Mouse (Mus musculus) limb, embryonic 14.5 days (tissue): Measurements from ENCODE around the gene Nlgn3. TPM values are rescaled to one million over a fixed set of nuclear protein-coding genes. Genes with fewer than 3 reads are reported as not detected.

ENCODE experiments used
- ATAC-seq: fragments of 200-750 bp; cut with Nextera tagmentation; 2 replicates; pipeline ENCODE4 v1.8.0; 2017; ENCODE audit warnings: low read depth, moderate number of reproducible peaks, moderate TSS enrichment; ENCODE audit not compliant: low FRiP score
- DNase-seq: peaks from one replicate; pipeline ENCODE4 v3.0.0-alpha.2; 2015; ENCODE audit warnings: low spot score
- H3K27ac ChIP-seq: fragments of 300-500 bp; sonication (generic); replicated peaks from 2 replicates; pipeline ENCODE4 v1.5.1; 2014; ENCODE audit warnings: low read depth, mild to moderate bottlenecking, low read length, moderate library complexity, mixed read lengths
- H3K27me3 ChIP-seq: fragments of 300-500 bp; sonication (generic); 2 replicates; pipeline ENCODE4 v1.6.1; 2014; ENCODE audit warnings: low read length, mixed read lengths; ENCODE audit not compliant: control insufficient read depth, insufficient read depth
- H3K36me3 ChIP-seq: fragments of 300-500 bp; sonication (generic); 2 replicates; pipeline ENCODE4 v1.6.1; 2014; ENCODE audit warnings: mild to moderate bottlenecking, low read length, moderate library complexity, mixed read lengths; ENCODE audit not compliant: control insufficient read depth, insufficient read depth
- H3K4me1 ChIP-seq: fragments of 300-500 bp; sonication (generic); 2 replicates; pipeline ENCODE4 v1.6.1; 2014; ENCODE audit warnings: antibody characterized with exemption, low read length, mixed read lengths; ENCODE audit not compliant: control insufficient read depth, insufficient read depth
- H3K4me2 ChIP-seq: fragments of 300-500 bp; sonication (generic); replicated peaks from 2 replicates; pipeline ENCODE4 v1.6.1; 2014; ENCODE audit warnings: low read depth, mild to moderate bottlenecking, low read length, moderate library complexity; ENCODE audit not compliant: severe bottlenecking
- H3K4me3 ChIP-seq: fragments of 300-500 bp; sonication (generic); replicated peaks from 2 replicates; pipeline ENCODE4 v1.5.1; 2014; ENCODE audit warnings: low read length
- H3K9ac ChIP-seq: fragments of 300-500 bp; sonication (generic); 2 replicates; pipeline ENCODE4 v1.6.1; 2014; ENCODE audit warnings: mild to moderate bottlenecking, low read depth, low read length, moderate library complexity; ENCODE audit not compliant: severe bottlenecking
- H3K9me3 ChIP-seq: fragments of 300-500 bp; sonication (generic); 2 replicates; pipeline ENCODE4 v1.6.1; 2016; ENCODE audit warnings: low read length; ENCODE audit not compliant: control insufficient read depth
- POLR2A ChIP-seq: fragments of 200-500 bp; IDR thresholded peaks from 2 replicates; pipeline ENCODE4 v1.8.0; 2012; ENCODE audit warnings: inconsistent platforms, mild to moderate bottlenecking, moderate library complexity, borderline replicate concordance; ENCODE audit not compliant: insufficient read depth, insufficient read length; ENCODE audit errors: extremely low read depth
- WGBS: fragments of 180-500 bp; shearing (Covaris S2); extraction: QIAGEN DNeasy Blood & Tissue Kit; methylation state at CpG from one replicate; pipeline ENCODE4 v1.1.7; 2014; 5-methylcytosine and 5-hydroxymethylcytosine counted together
- polyA plus RNA-seq, 2 experiments: library from polyadenylated mRNA; depleted of rRNA in 1 of 2; stranded (reverse) in 1 of 2; unstranded in 1 of 2; fragments of >200 nt; fragmentation: Nextera tagmentation in 1 of 2; extraction: Ambion mirVana in 1 of 2; gene quantifications; 2 replicates each; pipeline versions ENCODE4 v1.2.1 to v1.2.3; 2012 to 2014

The Nlgn3 gene
- polyA plus RNA-seq, 2 experiments, result 10.3 to 18.2 TPM

- DNase-seq (peak; percentile 90), ATAC-seq (peak; percentile 99)
- peak within 1 kb of the TSS; percentile 50 for H3K4me3 ChIP-seq
- no peaks in the 10 kb centered on the region for H3K27me3 ChIP-seq
- H3K27ac ChIP-seq, result peak within 1 kb of the TSS; percentile 72
- peak within 1 kb of the TSS; percentile 51 for H3K4me2 ChIP-seq
- H3K9ac ChIP-seq, result peak within 1 kb of the TSS; percentile 49
- 19% methylated on average over 38 of the region's 54 CpGs for WGBS
- peak; percentile 67; the same call in 1 of the 2 replicates for TF ChIP-seq POLR2A
- peaks cover 25% of the 10 kb centered on the region for H3K36me3 ChIP-seq
- no peaks in the 10 kb centered on the region for H3K9me3 ChIP-seq
- H3K4me1 ChIP-seq, result no peaks in the 10 kb centered on the region
These were observed 24.9 kb upstream of the Nlgn3 start, which contains the start of gene Med12 for GRCm38 (mm10) chrX:101273875-101274738. Gene Med12, plus strand, starts transcription at chrX:101274030.

GRCm38 (mm10) chrX:101282813-101283212 lies 16.2 kb upstream of the Nlgn3 start:
- H3K27ac ChIP-seq, result no peak overlapping the region
- no peak overlapping the region for H3K9ac ChIP-seq
- ATAC-seq (no peak), DNase-seq (no peak)
- no peaks in the 10 kb centered on the region for H3K9me3 ChIP-seq
- no peak for TF ChIP-seq POLR2A
- no peaks in the 10 kb centered on the region for H3K4me1 ChIP-seq
- H3K4me2 ChIP-seq, result no peak overlapping the region
- H3K27me3 ChIP-seq, result no peaks in the 10 kb centered on the region; the same call in 1 of the 2 replicates
- peaks cover 61% of the 10 kb centered on the region for H3K36me3 ChIP-seq
- WGBS, result 89% methylated on average over 6 of the region's 6 CpGs
- no peak overlapping the region for H3K4me3 ChIP-seq

DNA sequence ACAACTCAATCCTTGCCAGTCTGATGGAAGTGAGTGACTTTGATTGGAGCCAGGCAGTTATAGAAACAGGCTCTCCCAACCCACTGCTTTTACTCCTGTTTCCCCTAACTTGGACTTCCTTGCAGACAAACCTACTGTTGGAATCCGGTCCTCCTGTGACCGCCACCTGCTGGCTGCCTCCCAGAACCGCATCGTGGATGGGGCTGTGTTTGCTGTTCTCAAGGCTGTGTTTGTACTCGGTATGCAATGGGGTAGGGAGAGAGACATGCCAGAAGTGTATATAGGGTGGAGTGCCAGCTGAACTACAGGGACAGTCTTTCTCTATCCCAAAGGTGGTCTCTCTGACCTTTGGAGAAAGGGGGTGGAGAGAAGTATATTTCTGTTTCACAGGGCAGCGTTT lies 13.4 kb upstream of the Nlgn3 start:
- H3K27ac ChIP-seq, result no peak overlapping the region
- H3K4me3 ChIP-seq, result no peak overlapping the region
- ATAC-seq, result peak; percentile 63; the same call in 1 of the 2 replicates
- H3K27me3 ChIP-seq, result no peaks in the 10 kb centered on the region; the same call in 1 of the 2 replicates
- H3K4me2 ChIP-seq, result no peak overlapping the region
- peaks cover 73% of the 10 kb centered on the region for H3K36me3 ChIP-seq
- no peak for TF ChIP-seq POLR2A
- no peaks in the 10 kb centered on the region for H3K4me1 ChIP-seq
- DNase-seq, result peak; percentile 40
- no peak overlapping the region for H3K9ac ChIP-seq
- 24% methylated on average over 6 of the region's 6 CpGs for WGBS
- no peaks in the 10 kb centered on the region for H3K9me3 ChIP-seq

- H3K27ac ChIP-seq, result no peak overlapping the region
- no peak for ATAC-seq
- H3K9me3 ChIP-seq, result no peaks in the 10 kb centered on the region
- no peaks in the 10 kb centered on the region for H3K4me1 ChIP-seq
- DNase-seq, result no peak
- H3K4me3 ChIP-seq, result no peak overlapping the region
- 89% methylated on average over 14 of the region's 14 CpGs for WGBS
- TF ChIP-seq POLR2A, result no peak
- H3K27me3 ChIP-seq, result no peaks in the 10 kb centered on the region; the same call in 1 of the 2 replicates
- H3K9ac ChIP-seq, result no peak overlapping the region
- H3K36me3 ChIP-seq, result peaks cover 73% of the 10 kb centered on the region
- H3K4me2 ChIP-seq, result no peak overlapping the region
These were observed 12.9 kb upstream of the Nlgn3 start for GRCm38 (mm10) chrX:101285953-101286670.

GRCm38 (mm10) chrX:101287543-101287942 lies 11.4 kb upstream of the Nlgn3 start:
- DNase-seq (no peak), ATAC-seq (no peak)
- TF ChIP-seq POLR2A, result no peak
- Histone ChIP-seq H3K4me2 (no peak overlapping the region), H3K27me3 (no peaks in the 10 kb centered on the region; the same call in 1 of the 2 replicates), H3K9ac (no peak overlapping the region), H3K4me3 (no peak overlapping the region), H3K4me1 (no peaks in the 10 kb centered on the region), H3K36me3 (peaks cover 77% of the 10 kb centered on the region), H3K9me3 (no peaks in the 10 kb centered on the region), H3K27ac (no peak overlapping the region)
- WGBS, result 90% methylated on average over 3 of the region's 3 CpGs
